Mouse (Mus musculus): ENCODE data around the gene Gipc3.

Gipc3 gene

GRCm38 (mm10) chr10:81325781-81326180 lies 17.3 kb downstream of the Gipc3 start:
- in situ Hi-C loops (cut with MboI; ENCODE audit: unreplicated experiment in 2 of 2): no loop called here

- in situ Hi-C loops (cut with MboI; ENCODE audit: unreplicated experiment in 2 of 2): no loop called here
Measured at GRCm38 (mm10) chr10:81325176-81325575, 17.9 kb downstream of the Gipc3 start.

DNA sequence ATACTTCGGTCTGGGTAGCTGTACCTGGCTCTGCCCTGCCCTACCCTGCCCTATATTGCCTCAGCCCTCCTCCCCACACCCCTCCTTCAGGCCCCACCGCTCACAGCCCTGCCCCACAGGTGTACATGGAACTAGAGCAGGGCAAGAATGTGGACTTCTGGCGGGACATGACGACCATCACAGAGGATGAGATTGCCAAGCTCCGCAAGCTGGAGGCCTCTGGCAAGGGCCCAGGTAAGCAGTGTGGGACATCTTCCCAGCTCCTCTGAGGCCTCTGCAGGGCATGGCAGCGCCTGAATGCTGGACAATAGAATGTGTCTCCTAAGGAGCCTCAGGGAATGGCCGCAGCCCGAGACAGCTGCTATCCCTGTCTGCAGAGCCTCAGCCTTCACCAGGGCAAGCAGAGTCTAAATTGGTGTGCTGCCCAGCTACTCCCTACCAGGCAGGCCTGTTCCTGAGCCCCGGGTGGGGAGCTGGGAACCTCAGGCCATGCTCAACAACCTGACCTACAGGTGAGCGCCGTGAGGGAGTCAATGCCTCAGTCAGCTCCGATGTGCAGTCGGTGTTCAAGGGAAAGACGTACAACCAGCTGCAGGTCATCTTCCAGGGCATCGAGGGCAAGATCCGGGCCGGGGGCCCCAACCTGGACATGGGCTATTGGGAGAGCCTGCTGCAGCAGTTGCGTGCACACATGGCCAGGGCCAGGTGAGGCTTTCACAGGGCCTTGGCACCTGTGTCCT lies 19.1 kb downstream of the Gipc3 start:
- in situ Hi-C loops (cut with MboI; ENCODE audit: unreplicated experiment in 2 of 2): no loop called here

GRCm38 (mm10) chr10:81323141-81323775 lies 19.8 kb downstream of the Gipc3 start:
- in situ Hi-C loops (cut with MboI; ENCODE audit: unreplicated experiment in 2 of 2): no loop called here

DNA sequence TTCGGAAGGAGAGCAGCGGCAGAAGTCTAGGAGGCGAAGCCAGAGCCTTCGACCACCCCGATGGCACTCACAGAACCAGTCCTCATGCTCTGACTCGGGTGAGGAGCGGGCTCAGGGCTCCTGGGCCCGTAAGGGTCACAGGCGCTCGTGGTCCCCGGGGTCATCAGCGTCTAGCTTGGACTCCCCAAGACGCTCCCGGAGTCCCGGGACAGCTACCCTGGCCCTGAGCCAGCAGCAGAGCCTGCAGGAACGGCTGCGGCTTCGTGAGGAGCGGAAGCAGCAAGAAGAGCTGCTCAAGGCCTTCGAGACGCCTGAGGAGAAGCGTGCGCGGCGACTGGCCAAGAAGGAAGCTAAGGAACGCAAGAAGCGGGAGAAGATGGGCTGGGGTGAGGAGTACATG lies 20.6 kb downstream of the Gipc3 start:
- in situ Hi-C loops (cut with MboI; ENCODE audit: unreplicated experiment in 2 of 2): no loop called here

DNA sequence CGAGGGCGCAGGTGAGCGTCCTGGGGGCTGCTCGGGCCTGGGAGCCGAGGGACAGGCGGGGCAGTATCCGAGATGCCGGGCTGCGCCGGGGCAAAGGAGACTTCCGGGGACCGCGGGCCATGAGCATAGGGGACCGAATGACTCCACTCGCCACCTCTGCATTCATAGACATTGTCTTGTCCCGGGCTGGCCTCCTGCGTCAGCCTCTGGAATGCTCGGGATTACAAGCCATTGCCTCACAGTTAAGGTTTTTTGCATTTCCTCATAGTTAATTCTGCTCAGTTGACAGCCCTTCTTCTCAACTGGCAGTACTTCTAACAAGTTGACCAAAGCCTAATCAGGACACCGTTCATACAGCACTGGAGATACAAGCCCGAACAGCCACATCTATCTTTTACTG lies 21.6 kb downstream of the Gipc3 start:
- in situ Hi-C loops (cut with MboI; ENCODE audit: unreplicated experiment in 2 of 2): no loop called here

GRCm38 (mm10) chr10:81320550-81321347 lies 22.3 kb downstream of the Gipc3 start, which contains the start of gene Cactin:
TSS of gene Cactin (plus strand) at chr10:81321103.
- in situ Hi-C loops (cut with MboI; ENCODE audit: unreplicated experiment in 2 of 2): no loop called here

GRCm38 (mm10) chr10:81319741-81320549 lies 23.1 kb downstream of the Gipc3 start:
- in situ Hi-C loops (cut with MboI; ENCODE audit: unreplicated experiment in 2 of 2): no loop called here

- in situ Hi-C loops (cut with MboI; ENCODE audit: unreplicated experiment in 2 of 2): no loop called here
Measured at GRCm38 (mm10) chr10:81319330-81319699, 23.8 kb downstream of the Gipc3 start.

DNA sequence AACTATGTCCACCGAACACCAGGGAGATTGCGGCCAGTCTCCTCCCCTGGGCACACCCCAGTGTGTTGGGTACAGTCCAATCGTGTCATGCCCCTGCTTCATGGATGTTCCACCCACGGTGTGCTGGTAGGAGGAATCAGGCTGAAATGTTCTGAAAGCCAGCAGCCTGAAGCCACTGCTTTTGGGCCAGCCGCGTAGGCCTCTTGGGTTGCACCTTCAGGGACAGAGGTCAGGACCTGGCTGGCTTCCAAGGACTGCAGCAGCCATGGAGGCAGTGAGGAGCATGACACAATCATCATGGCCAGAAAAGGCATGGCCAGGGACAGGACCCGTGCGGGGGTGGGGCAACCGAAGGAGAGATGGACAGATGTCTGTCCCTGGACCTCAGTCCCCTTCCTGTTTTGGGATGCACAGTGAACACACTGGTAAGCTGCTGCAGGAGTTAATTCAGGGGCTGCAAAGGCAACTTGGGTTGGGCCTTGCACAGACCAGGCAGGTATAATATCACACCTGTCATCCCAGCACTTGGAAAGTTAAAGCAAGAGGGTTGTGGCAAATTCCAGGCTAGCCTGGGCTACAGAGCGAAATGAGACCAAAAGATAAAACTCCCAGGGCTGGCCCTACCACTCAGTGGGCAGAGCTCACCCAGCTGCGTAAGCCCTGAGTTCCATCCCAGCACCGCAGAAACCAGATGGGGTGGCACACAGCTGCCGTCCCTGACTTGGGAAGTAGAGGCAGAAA lies 24.3 kb downstream of the Gipc3 start:
- in situ Hi-C loops (cut with MboI; ENCODE audit: unreplicated experiment in 2 of 2): no loop called here

- in situ Hi-C loops (cut with MboI; ENCODE audit: unreplicated experiment in 2 of 2): no loop called here
Measured at GRCm38 (mm10) chr10:81317273-81317672, 25.8 kb downstream of the Gipc3 start.

GRCm38 (mm10) chr10:81316338-81317060 lies 26.6 kb downstream of the Gipc3 start:
- in situ Hi-C loops (cut with MboI; ENCODE audit: unreplicated experiment in 2 of 2): no loop called here

DNA sequence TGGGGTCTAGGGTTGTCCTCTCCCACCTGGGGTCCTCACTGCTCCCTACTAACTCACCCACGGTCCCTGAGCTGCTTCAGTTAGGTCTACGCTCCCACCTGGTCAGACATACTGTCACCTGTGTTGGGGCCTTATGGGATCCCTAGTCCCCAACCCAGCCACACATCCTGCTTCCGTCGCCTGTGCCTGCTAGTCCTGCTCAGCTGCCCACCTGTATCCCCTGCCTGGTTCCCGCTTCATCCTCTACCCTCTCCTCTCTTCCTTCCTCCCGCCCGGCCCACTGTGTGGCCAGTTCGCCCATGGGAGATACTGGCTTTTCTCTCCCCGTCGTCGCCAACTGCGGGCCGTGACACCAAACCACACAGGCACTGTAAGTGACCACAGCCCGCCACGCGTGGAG lies 27.5 kb downstream of the Gipc3 start:
- in situ Hi-C loops (cut with MboI; ENCODE audit: unreplicated experiment in 2 of 2): no loop called here

- in situ Hi-C loops (cut with MboI; ENCODE audit: unreplicated experiment in 2 of 2): no loop called here
Measured at GRCm38 (mm10) chr10:81314201-81314600, 28.9 kb downstream of the Gipc3 start.

DNA sequence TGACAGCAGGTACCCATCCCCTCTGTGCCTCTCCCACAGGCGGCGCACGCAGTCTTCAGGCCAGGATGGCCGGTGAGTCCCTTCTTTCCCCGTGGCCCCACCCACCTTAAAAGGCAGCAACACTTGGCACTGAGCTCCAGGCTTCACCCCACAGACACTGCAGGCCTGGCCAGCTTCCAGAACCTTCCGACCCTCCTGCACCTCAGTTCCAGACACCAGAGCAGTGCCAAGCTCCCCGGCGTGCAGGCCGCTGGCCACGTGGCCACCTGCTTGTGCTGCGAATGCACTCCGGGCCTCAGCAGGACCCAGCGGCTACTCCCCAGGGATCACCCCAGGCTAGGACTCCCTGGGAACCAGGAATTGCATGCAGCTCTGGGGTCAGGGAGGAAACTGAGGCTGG lies 29.5 kb downstream of the Gipc3 start:
- in situ Hi-C loops (cut with MboI; ENCODE audit: unreplicated experiment in 2 of 2): no loop called here

GRCm38 (mm10) chr10:81309571-81309970 lies 33.5 kb downstream of the Gipc3 start:
- in situ Hi-C loops (cut with MboI; ENCODE audit: unreplicated experiment in 2 of 2): no loop called here

- in situ Hi-C loops (cut with MboI; ENCODE audit: unreplicated experiment in 2 of 2): no loop called here
Measured at GRCm38 (mm10) chr10:81306837-81307682, 36.0 kb downstream of the Gipc3 start.

GRCm38 (mm10) chr10:81306173-81306668 lies 36.8 kb downstream of the Gipc3 start:
- in situ Hi-C loops (cut with MboI; ENCODE audit: unreplicated experiment in 2 of 2): no loop called here
